Mouse (Mus musculus) heart, embryonic 14.5 days (tissue): ENCODE data around the gene Mtf2. TPM values are rescaled to one million over a fixed set of nuclear protein-coding genes. Genes with fewer than 3 reads are reported as not detected.
"Not testable (repeated sequence)": the region's sequence is repeated elsewhere in the genome, so short reads cannot be mapped to it uniquely, and the experiment has no call there.

ENCODE experiments used
- ATAC-seq: fragments of 200-750 bp; cut with Nextera tagmentation; 2 replicates; pipeline ENCODE4 v1.8.0; 2017; ENCODE audit warnings: low read depth, moderate TSS enrichment; ENCODE audit not compliant: insufficient number of reproducible peaks, insufficient read depth, low FRiP score
- H3K27ac ChIP-seq, 2 experiments: fragments of 200-500 bp in 1 of 2; fragments of 300-500 bp in 1 of 2; sonication (generic) in 1 of 2; replicated peaks in 1 of 2; 2 replicates each; pipeline ENCODE4 v1.5.1; 2012 to 2014; ENCODE audit warnings: low read depth in 2 of 2, low read length in 2 of 2, control low read depth in 1 of 2, mild to moderate bottlenecking in 1 of 2, mixed read lengths in 1 of 2; ENCODE audit not compliant: control insufficient read depth in 1 of 2, insufficient read depth in 1 of 2
- H3K27me3 ChIP-seq: fragments of 300-500 bp; sonication (generic); 2 replicates; pipeline ENCODE4 v1.6.1; 2014; ENCODE audit warnings: mild to moderate bottlenecking, low read length, control low read depth; ENCODE audit not compliant: control insufficient read depth, insufficient read depth
- H3K36me3 ChIP-seq: fragments of 300-500 bp; sonication (generic); 2 replicates; pipeline ENCODE4 v1.6.1; 2014; ENCODE audit warnings: mild to moderate bottlenecking, control low read depth, low read length, mixed read lengths; ENCODE audit not compliant: control insufficient read depth, insufficient read depth
- H3K4me1 ChIP-seq, 2 experiments: fragments of 200-500 bp in 1 of 2; fragments of 300-500 bp in 1 of 2; sonication (generic) in 1 of 2; 2 replicates each; pipeline ENCODE4 v1.6.1; 2012 to 2014; ENCODE audit warnings: low read length in 2 of 2, control low read depth in 1 of 2, mixed read lengths in 1 of 2; ENCODE audit not compliant: control insufficient read depth in 2 of 2, insufficient read depth in 2 of 2
- H3K4me2 ChIP-seq: fragments of 300-500 bp; sonication (generic); 2 replicates; pipeline ENCODE4 v1.6.1; 2014; ENCODE audit warnings: mild to moderate bottlenecking, low read length
- H3K4me3 ChIP-seq, 2 experiments: fragments of 200-500 bp in 1 of 2; fragments of 300-500 bp in 1 of 2; sonication (generic) in 1 of 2; 2 replicates each; pipeline ENCODE4 v1.5.1; 2012 to 2014; ENCODE audit warnings: low read length in 2 of 2, mild to moderate bottlenecking in 2 of 2, control low read depth in 1 of 2, low read depth in 1 of 2, moderate library complexity in 1 of 2; ENCODE audit not compliant: control insufficient read depth in 1 of 2, insufficient read depth in 1 of 2
- H3K9ac ChIP-seq: fragments of 300-500 bp; sonication (generic); 2 replicates; pipeline ENCODE4 v1.6.1; 2014; ENCODE audit warnings: mild to moderate bottlenecking, low read length
- H3K9me3 ChIP-seq: fragments of 300-500 bp; sonication (generic); 2 replicates; pipeline ENCODE4 v1.6.1; 2016; ENCODE audit warnings: low read length, control low read depth; ENCODE audit not compliant: control insufficient read depth
- whole genome bisulfite sequencing: fragments of 180-500 bp; shearing (Covaris S2); extraction: QIAGEN DNeasy Blood & Tissue Kit; methylation state at CpG from one replicate; pipeline ENCODE4 v1.1.7; 2014; 5-methylcytosine and 5-hydroxymethylcytosine counted together
- polyA plus RNA-seq: library from polyadenylated mRNA; unstranded; fragments of >200 nt; fragmentation: Nextera tagmentation; extraction: Ambion mirVana; gene quantifications from 2 replicates; pipeline ENCODE4 v1.2.1, GENCODE M21; 2014

Gene Mtf2
- polyA plus RNA-seq, 1 experiment from 2014 or later: 63.6 TPM

GRCm38 (mm10) chr5:108031267-108031666 lies 34.2 kb upstream of the Mtf2 start:
- Histone ChIP-seq H3K4me1 (no peaks in the 10 kb centered on the region), H3K27ac (no peak overlapping the region), H3K9ac (no peak overlapping the region), H3K36me3 (no peaks in the 10 kb centered on the region), H3K4me2 (no peak overlapping the region), H3K4me3 (no peak overlapping the region), H3K27me3 (no peaks in the 10 kb centered on the region), H3K9me3 (no peaks in the 10 kb centered on the region)
- 89% methylated on average over 4 of the region's 4 CpGs for WGBS
- ATAC-seq: no peak

- WGBS: 30% methylated on average over 4 of the region's 4 CpGs
- H3K27ac ChIP-seq: no peak overlapping the region
- no peaks in the 10 kb centered on the region for H3K36me3 ChIP-seq
- H3K9ac ChIP-seq: no peak overlapping the region
- H3K27me3 ChIP-seq: no peaks in the 10 kb centered on the region
- no peak overlapping the region for H3K4me2 ChIP-seq
- H3K4me1 ChIP-seq: no peaks in the 10 kb centered on the region
- ATAC-seq: no peak
- no peaks in the 10 kb centered on the region for H3K9me3 ChIP-seq
- no peak overlapping the region for H3K4me3 ChIP-seq
Observed at GRCm38 (mm10) chr5:108034194-108034593, 31.3 kb upstream of the Mtf2 start.

- no peaks in the 10 kb centered on the region for H3K27me3 ChIP-seq
- no peaks in the 10 kb centered on the region for H3K4me1 ChIP-seq
- H3K9me3 ChIP-seq: no peaks in the 10 kb centered on the region
- H3K4me3 ChIP-seq: no peak overlapping the region
- H3K9ac ChIP-seq: no peak overlapping the region
- no peak overlapping the region for H3K4me2 ChIP-seq
- H3K27ac ChIP-seq: no peak overlapping the region
- no peak for ATAC-seq
- H3K36me3 ChIP-seq: no peaks in the 10 kb centered on the region
- WGBS: 16% methylated on average over 2 of the region's 2 CpGs
Observed at GRCm38 (mm10) chr5:108035523-108035922, 30.0 kb upstream of the Mtf2 start.

GRCm38 (mm10) chr5:108042061-108042460 lies 23.4 kb upstream of the Mtf2 start:
- Histone ChIP-seq H3K4me1 (no peaks in the 10 kb centered on the region), H3K36me3 (no peaks in the 10 kb centered on the region), H3K27ac (no peak overlapping the region), H3K27me3 (no peaks in the 10 kb centered on the region), H3K4me2 (no peak overlapping the region), H3K9ac (no peak overlapping the region), H3K4me3 (no peak overlapping the region), H3K9me3 (no peaks in the 10 kb centered on the region)
- 85% methylated on average over 5 of the region's 5 CpGs for WGBS
- no peak for ATAC-seq

- Histone ChIP-seq H3K36me3 (no peaks in the 10 kb centered on the region), H3K4me1 (no peaks in the 10 kb centered on the region), H3K9me3 (no peaks in the 10 kb centered on the region), H3K4me2 (no peak overlapping the region), H3K4me3 (no peak overlapping the region), H3K27me3 (no peaks in the 10 kb centered on the region), H3K9ac (no peak overlapping the region), H3K27ac (no peak overlapping the region)
- ATAC-seq: no peak
- WGBS: 35% methylated on average over 1 of the region's 1 CpGs
Observed at GRCm38 (mm10) chr5:108043908-108044307, 21.6 kb upstream of the Mtf2 start.

- Histone ChIP-seq H3K9me3 (no peaks in the 10 kb centered on the region), H3K27me3 (no peaks in the 10 kb centered on the region), H3K4me2 (no peak overlapping the region), H3K9ac (no peak overlapping the region), H3K36me3 (no peaks in the 10 kb centered on the region), H3K27ac (no peak overlapping the region), H3K4me1 (no peaks in the 10 kb centered on the region), H3K4me3 (no peak overlapping the region)
- ATAC-seq: no peak
- WGBS: 15% methylated on average over 3 of the region's 3 CpGs
Observed at GRCm38 (mm10) chr5:108049711-108050268, 15.7 kb upstream of the Mtf2 start.

GRCm38 (mm10) chr5:108051026-108051425 lies 14.4 kb upstream of the Mtf2 start:
- WGBS: 84% methylated on average over 2 of the region's 2 CpGs
- Histone ChIP-seq H3K27me3 (no peaks in the 10 kb centered on the region), H3K9ac (no peak overlapping the region), H3K36me3 (no peaks in the 10 kb centered on the region), H3K4me1 (no peaks in the 10 kb centered on the region), H3K9me3 (no peaks in the 10 kb centered on the region), H3K4me3 (no peak overlapping the region), H3K4me2 (no peak overlapping the region), H3K27ac (no peak overlapping the region)
- no peak for ATAC-seq

- H3K9me3 ChIP-seq, H3K27me3 ChIP-seq, H3K4me3 ChIP-seq, H3K4me2 ChIP-seq, H3K4me1 ChIP-seq, H3K27ac ChIP-seq, ATAC-seq, H3K36me3 ChIP-seq, H3K9ac ChIP-seq: not testable (repeated sequence)
- WGBS: 84% methylated on average over 9 of the region's 9 CpGs
Observed at GRCm38 (mm10) chr5:108051727-108052126, 13.7 kb upstream of the Mtf2 start.
